Mouse (Mus musculus) liver, embryonic 14.5 days (tissue): ENCODE results near the gene Dmd.

Experiments used
- CTCF ChIP-seq: IDR thresholded peaks from 2 replicates; pipeline ENCODE4 v1.5.1; 2016; ENCODE audit warnings: antibody characterized with exemption, low read depth, control low read depth
- EP300 ChIP-seq: IDR thresholded peaks from 2 replicates; pipeline ENCODE4 v1.6.1; 2016; ENCODE audit warnings: antibody characterized with exemption, low read depth

- TF ChIP-seq CTCF (no peak), EP300 (no peak)
Measured at GRCm38 (mm10) chrX:84553441-84553840, 1604.8 kb downstream of the Dmd start.
